In genomic region chr1:64823564-64823963, GRCm38 (mm10) we compare ENCODE assay signal across 25 mouse cellular contexts.
DNase-seq lines count a peak whose midpoint lies in the region; ATAC-seq and TF ChIP-seq lines count a peak whose summit lies in the region.
"Had no signal": no experiment of that assay in that cellular context is flagged by ENCODE, and none has a peak within 500 bp of the region (broad histone marks: within the 10 kb centered on the region; RNA-seq: fewer than 3 reads in every experiment).

No protein-coding gene starts in this region.

- no peaks in the 10 kb centered on the region for H3K4me1 ChIP-seq in thymus, adult 2 months (replicated peaks; ENCODE audit: control insufficient read depth, insufficient read depth, low read length)
- H3K4me1 ChIP-seq in hindbrain, embryonic 16.5 days (ENCODE audit: control insufficient read depth, insufficient read depth, low read depth, low read length): no peaks in the 10 kb centered on the region
- H3K4me1 ChIP-seq: forebrain, embryonic 12.5 days; midbrain, embryonic 15.5 days had no signal

- TF ChIP-seq POLR2A in thymus, adult 2 months (IDR thresholded peaks at IDR 0.05; ENCODE audit: control insufficient read depth, extremely low read depth, insufficient read depth, low read length, poor library complexity): no peak

- no peaks in the 10 kb centered on the region for H3K27me3 ChIP-seq in thymus, adult 2 months (ENCODE audit: control insufficient read depth, insufficient read depth, low read length)
- no peaks in the 10 kb centered on the region for H3K27me3 ChIP-seq in hindbrain, embryonic 16.5 days (replicated peaks; ENCODE audit: control insufficient read depth, insufficient read depth, low read length)
- H3K27me3 ChIP-seq: embryonic facial prominence, embryonic 12.5 days; forebrain, embryonic 12.5 days; kidney, embryonic 15.5 days; limb, embryonic 15.5 days; midbrain, embryonic 15.5 days had no signal

- ATAC-seq in megakaryocyte, adult 5-6 weeks (ENCODE audit: poor library complexity, severe bottlenecking): peak; percentile 49; the same call in 1 of the 2 replicates
- ATAC-seq in hindbrain, embryonic 16.5 days: no peak
- no peak for ATAC-seq in megakaryocyte-erythroid progenitor cell, adult 5-6 weeks (replicated peaks; ENCODE audit: low FRiP score, low TSS enrichment, poor library complexity, severe bottlenecking)
- ATAC-seq: hindbrain, postnatal 0 days; midbrain, embryonic 15.5 days had no signal

- H3K27ac ChIP-seq in thymus, adult 2 months (ENCODE audit: control insufficient read depth, insufficient read depth, low read length): no peak overlapping the region
- no peak overlapping the region for H3K27ac ChIP-seq in hindbrain, embryonic 16.5 days (ENCODE audit: low read depth, low read length)
- H3K27ac ChIP-seq: embryonic facial prominence, embryonic 12.5 days; forebrain, embryonic 12.5 days; hindbrain, postnatal 0 days; kidney, embryonic 15.5 days; limb, embryonic 15.5 days; midbrain, embryonic 15.5 days had no signal

- no peaks in the 10 kb centered on the region for H3K9me3 ChIP-seq in hindbrain, embryonic 16.5 days (ENCODE audit: control insufficient read depth, low read length)
- H3K9me3 ChIP-seq: embryonic facial prominence, embryonic 12.5 days; forebrain, embryonic 12.5 days; kidney, embryonic 15.5 days; limb, embryonic 15.5 days; midbrain, embryonic 15.5 days had no signal

- H3K4me2 ChIP-seq in hindbrain, embryonic 16.5 days (ENCODE audit: low read length): no peak overlapping the region
- H3K4me2 ChIP-seq: embryonic facial prominence, embryonic 12.5 days; forebrain, embryonic 12.5 days; kidney, embryonic 15.5 days; limb, embryonic 15.5 days; midbrain, embryonic 15.5 days had no signal

- WGBS in thymus, adult 2 months: 30% methylated on average over 6 of the region's 6 CpGs
- WGBS in hindbrain, embryonic 16.5 days: 75% methylated on average over 6 of the region's 6 CpGs

- H3K9ac ChIP-seq in hindbrain, embryonic 16.5 days (ENCODE audit: low read depth, low read length): no peak overlapping the region
- H3K9ac ChIP-seq: embryonic facial prominence, embryonic 12.5 days; forebrain, embryonic 12.5 days; kidney, embryonic 15.5 days; limb, embryonic 15.5 days; midbrain, embryonic 15.5 days had no signal

- peak; percentile 13 for DNase-seq in thymus, adult 2 months
- DNase-seq in thymus, adult 18-20 months: no peak
- DNase-seq in thymus, postnatal 10 days (ENCODE audit: low spot score in 2 of 2): peak; percentile 7 to 11
- no peak for DNase-seq in spleen, postnatal 4 days (ENCODE audit: low spot score in 2 of 2)
- DNase-seq: adrenal gland, adult 8-10 months; cerebellum, adult 18-20 months; cerebellum, postnatal 14 days; gastrocnemius, postnatal 36 days; heart, postnatal 4 days; kidney, adult 11 months; kidney, postnatal 4 days; layer of hippocampus, adult 9-11 months; left cerebral cortex, postnatal 4 days; right cerebral cortex, postnatal 14 days; spleen, adult 18-20 months had no signal

- no peaks in the 10 kb centered on the region for H3K36me3 ChIP-seq in thymus, adult 2 months (ENCODE audit: control insufficient read depth, insufficient read depth, low read length)
- no peaks in the 10 kb centered on the region for H3K36me3 ChIP-seq in hindbrain, embryonic 16.5 days (ENCODE audit: control insufficient read depth, insufficient read depth, low read length)
- H3K36me3 ChIP-seq: embryonic facial prominence, embryonic 12.5 days; forebrain, embryonic 12.5 days; kidney, embryonic 15.5 days; limb, embryonic 15.5 days; midbrain, embryonic 15.5 days had no signal

- H3K4me3 ChIP-seq in thymus, adult 2 months (ENCODE audit: control insufficient read depth, insufficient read depth, low read length): no peak overlapping the region
- no peak overlapping the region for H3K4me3 ChIP-seq in hindbrain, embryonic 16.5 days (ENCODE audit: low read length)
- H3K4me3 ChIP-seq: embryonic facial prominence, embryonic 12.5 days; forebrain, embryonic 12.5 days; kidney, embryonic 15.5 days; limb, embryonic 15.5 days; midbrain, embryonic 15.5 days; myocyte had no signal

- no peak for TF ChIP-seq CTCF in thymus, adult 2 months (IDR thresholded peaks at IDR 0.05; ENCODE audit: borderline replicate concordance, control insufficient read depth, extremely low read depth, insufficient read depth, low read length, poor library complexity)

Comparison
In these comparisons a context has a peak if more than half of its experiments do, and no peak if none do; other contexts are left out.
1. DNase-seq: peak in thymus, adult 2 months (single experiment) and thymus, postnatal 10 days (2 of 2); none in thymus, adult 18-20 months (0 of 2) and spleen, postnatal 4 days (0 of 2).